Mouse (Mus musculus) neural tube, embryonic 11.5 days (tissue): ENCODE measurements around the gene Olfr522. TPM values are rescaled to one million over a fixed set of nuclear protein-coding genes. Genes with fewer than 3 reads are reported as not detected.

Source experiments
- ATAC-seq: fragments of 200-750 bp; cut with Nextera tagmentation; 2 replicates; pipeline ENCODE4 v1.8.0; 2017; ENCODE audit warnings: moderate number of reproducible peaks, mild to moderate bottlenecking, moderate TSS enrichment, moderate library complexity; ENCODE audit not compliant: insufficient read depth, low FRiP score, low TSS enrichment
- DNase-seq: peaks from one replicate; pipeline ENCODE4 v3.0.0-alpha.2; 2015; ENCODE audit warnings: low spot score
- H3K27ac ChIP-seq: fragments of 300-500 bp; sonication (generic); 2 replicates; pipeline ENCODE4 v1.5.1; 2014; ENCODE audit warnings: low read depth, mild to moderate bottlenecking, low read length
- H3K27me3 ChIP-seq: fragments of 300-500 bp; sonication (generic); 2 replicates; pipeline ENCODE4 v1.6.1; 2014; ENCODE audit warnings: mild to moderate bottlenecking, low read length, mixed read lengths; ENCODE audit not compliant: control insufficient read depth, insufficient read depth
- H3K36me3 ChIP-seq: fragments of 300-500 bp; sonication (generic); 2 replicates; pipeline ENCODE4 v1.6.1; 2014; ENCODE audit warnings: mild to moderate bottlenecking, low read length, moderate library complexity, mixed read lengths; ENCODE audit not compliant: control insufficient read depth, insufficient read depth
- H3K4me1 ChIP-seq: fragments of 300-500 bp; sonication (generic); 2 replicates; pipeline ENCODE4 v1.6.1; 2014; ENCODE audit warnings: low read length, mixed read lengths; ENCODE audit not compliant: control insufficient read depth, insufficient read depth
- H3K4me2 ChIP-seq: fragments of 300-500 bp; sonication (generic); 2 replicates; pipeline ENCODE4 v1.6.1; 2014; ENCODE audit warnings: low read depth, mild to moderate bottlenecking, moderate library complexity
- H3K4me3 ChIP-seq: fragments of 300-500 bp; sonication (generic); 2 replicates; pipeline ENCODE4 v1.5.1; 2014; ENCODE audit warnings: low read depth, low read length
- H3K9ac ChIP-seq: fragments of 300-500 bp; sonication (generic); 2 replicates; pipeline ENCODE4 v1.6.1; 2014; ENCODE audit warnings: mild to moderate bottlenecking, low read length
- H3K9me3 ChIP-seq: fragments of 300-500 bp; sonication (generic); 2 replicates; pipeline ENCODE4 v1.6.1; 2016; ENCODE audit warnings: low read length; ENCODE audit not compliant: control insufficient read depth
- WGBS: fragments of 180-500 bp; shearing (Covaris S2); extraction: QIAGEN DNeasy Blood & Tissue Kit; methylation state at CpG from one replicate; pipeline ENCODE4 v1.1.7; 2014; 5-methylcytosine and 5-hydroxymethylcytosine counted together
- polyA plus RNA-seq: library from polyadenylated mRNA; unstranded; fragments of >200 nt; fragmentation: Nextera tagmentation; extraction: Ambion mirVana; gene quantifications from 2 replicates; pipeline ENCODE4 v1.2.1, GENCODE M21; 2014

The Olfr522 gene
- polyA plus RNA-seq, 1 experiment from 2014 or later: not detected

- H3K4me3 ChIP-seq: peak within 1 kb of the TSS; percentile 71
- peak within 1 kb of the TSS; percentile 84 for H3K9ac ChIP-seq
- H3K9me3 ChIP-seq: no peaks in the 10 kb centered on the region
- H3K27ac ChIP-seq: peak within 1 kb of the TSS; percentile 49; the same call in 1 of the 2 replicates
- H3K36me3 ChIP-seq: peaks cover 3% of the 10 kb centered on the region; the same call in 1 of the 2 replicates
- peak; percentile 56 for ATAC-seq
- 2% methylated on average over 23 of the region's 23 CpGs for WGBS
- H3K27me3 ChIP-seq: no peaks in the 10 kb centered on the region
- peak within 1 kb of the TSS; percentile 94 for H3K4me2 ChIP-seq
- DNase-seq: peak; percentile 40
- no peaks in the 10 kb centered on the region for H3K4me1 ChIP-seq
These were observed 48.8 kb downstream of the Olfr522 start, which contains the start of gene Paox for GRCm38 (mm10) chr7:140115583-140116328. Gene Paox, plus strand, starts transcription at chr7:140115799.

- Histone ChIP-seq H3K4me2 (no peak overlapping the region), H3K27me3 (no peaks in the 10 kb centered on the region), H3K27ac (no peak overlapping the region), H3K4me1 (no peaks in the 10 kb centered on the region), H3K4me3 (no peak overlapping the region), H3K36me3 (peaks cover 9% of the 10 kb centered on the region; the same call in 1 of the 2 replicates), H3K9ac (no peak overlapping the region), H3K9me3 (no peaks in the 10 kb centered on the region)
- DNase-seq (no peak), ATAC-seq (no peak)
- 60% methylated on average over 3 of the region's 3 CpGs for WGBS
These were observed 52.6 kb downstream of the Olfr522 start for GRCm38 (mm10) chr7:140111943-140112342.

Other genes with a start within 250 kb of the Olfr522 start
- gene Utf1, start 221.0 kb downstream of the Olfr522 start, polyA plus RNA-seq: not detected in 2 replicates
- 0.51 TPM in 1 of 2 replicates, not detected in the other for gene 6430531B16Rik, start 186.0 kb downstream of the Olfr522 start, polyA plus RNA-seq
- 2.0 and 3.0 TPM in 2 replicates for gene Adam8, start 172.2 kb downstream of the Olfr522 start, polyA plus RNA-seq
- gene Zfp511, start 128.4 kb downstream of the Olfr522 start, polyA plus RNA-seq: 39.6 and 47.7 TPM in 2 replicates
- gene Tubgcp2, start 128.1 kb downstream of the Olfr522 start, polyA plus RNA-seq: 73.9 and 83.4 TPM in 2 replicates
- gene Msx3, start 115.7 kb downstream of the Olfr522 start, polyA plus RNA-seq: 93.7 and 103 TPM in 2 replicates
- 9.4 and 11.4 TPM in 2 replicates for gene Caly, start 82.2 kb downstream of the Olfr522 start, polyA plus RNA-seq
- gene Prap1, start 71.4 kb downstream of the Olfr522 start, polyA plus RNA-seq: not detected in 2 replicates
- 12.8 and 13.1 TPM in 2 replicates for gene Fuom, start 62.3 kb downstream of the Olfr522 start, polyA plus RNA-seq
- gene Paox, start 49.0 kb downstream of the Olfr522 start, polyA plus RNA-seq: 15.6 and 16.1 TPM in 2 replicates
- gene Echs1, start 48.3 kb downstream of the Olfr522 start, polyA plus RNA-seq: 160 and 162 TPM in 2 replicates
- gene Mtg1, start 27.2 kb downstream of the Olfr522 start, polyA plus RNA-seq: 19.5 and 21.7 TPM in 2 replicates
- gene Sprn, start 9.9 kb downstream of the Olfr522 start, polyA plus RNA-seq: 0.72 and 1.2 TPM in 2 replicates
- not detected in 2 replicates for gene Olfr523, start 8.5 kb upstream of the Olfr522 start, polyA plus RNA-seq
- not detected in 2 replicates for gene Olfr524, start 41.2 kb upstream of the Olfr522 start, polyA plus RNA-seq
- gene Cd163l1, start 53.5 kb upstream of the Olfr522 start, polyA plus RNA-seq: not detected in 2 replicates
- not detected in 2 replicates for gene 5830411N06Rik, start 82.5 kb upstream of the Olfr522 start, polyA plus RNA-seq
- gene Olfr525, start 156.1 kb upstream of the Olfr522 start, polyA plus RNA-seq: not detected in 2 replicates
- gene Olfr527, start 169.3 kb upstream of the Olfr522 start, polyA plus RNA-seq: not detected in 2 replicates
- gene Olfr60, start 196.9 kb upstream of the Olfr522 start, polyA plus RNA-seq: not detected in 2 replicates
- gene Olfr530, start 211.6 kb upstream of the Olfr522 start, polyA plus RNA-seq: not detected in 2 replicates
- not detected in 2 replicates for gene Olfr531, start 238.2 kb upstream of the Olfr522 start, polyA plus RNA-seq